Mouse (Mus musculus) lung, postnatal 0 days (tissue): ENCODE measurements around the gene Tmem9. TPM values are rescaled to one million over a fixed set of nuclear protein-coding genes. Genes with fewer than 3 reads are reported as not detected.

Experiments used
- ATAC-seq: fragments of 200-750 bp; cut with Nextera tagmentation; 2 replicates; pipeline ENCODE4 v1.8.0; 2017; ENCODE audit warnings: moderate library complexity
- DNase-seq: peaks from one replicate; pipeline ENCODE4 v3.0.0-alpha.2; 2016; ENCODE audit warnings: low spot score
- H3K27ac ChIP-seq: fragments of 300-500 bp; sonication (generic); 2 replicates; pipeline ENCODE4 v1.5.1; 2014; ENCODE audit warnings: antibody characterized with exemption, mild to moderate bottlenecking, low read length, mixed read lengths
- H3K27me3 ChIP-seq: fragments of 300-500 bp; sonication (generic); replicated peaks from 2 replicates; pipeline ENCODE4 v1.6.1; 2014; ENCODE audit warnings: low read length, mixed read lengths; ENCODE audit not compliant: insufficient read depth
- H3K36me3 ChIP-seq: fragments of 300-500 bp; sonication (generic); 2 replicates; pipeline ENCODE4 v1.6.1; 2014; ENCODE audit warnings: low read length, mixed read lengths; ENCODE audit not compliant: insufficient read depth
- H3K4me1 ChIP-seq: fragments of 300-500 bp; sonication (generic); 2 replicates; pipeline ENCODE4 v1.6.1; 2014; ENCODE audit warnings: antibody characterized with exemption, low read depth, low read length, mixed read lengths; ENCODE audit not compliant: insufficient read depth
- H3K4me2 ChIP-seq: fragments of 300-500 bp; sonication (generic); replicated peaks from 2 replicates; pipeline ENCODE4 v1.6.1; 2014; ENCODE audit warnings: low read depth, mild to moderate bottlenecking, low read length, moderate library complexity, mixed read lengths
- H3K4me3 ChIP-seq: fragments of 300-500 bp; sonication (generic); 2 replicates; pipeline ENCODE4 v1.5.1; 2014; ENCODE audit warnings: low read depth, low read length
- H3K9ac ChIP-seq: fragments of 300-500 bp; sonication (generic); replicated peaks from 2 replicates; pipeline ENCODE4 v1.6.1; 2014; ENCODE audit warnings: low read depth, mild to moderate bottlenecking
- H3K9me3 ChIP-seq: fragments of 300-500 bp; sonication (generic); 2 replicates; pipeline ENCODE4 v1.6.1; 2016; ENCODE audit warnings: low read length, mixed read lengths
- CTCF ChIP-seq: IDR thresholded peaks from 2 replicates; pipeline ENCODE4 v1.5.1; 2016; ENCODE audit warnings: antibody characterized with exemption, mild to moderate bottlenecking
- EP300 ChIP-seq: IDR thresholded peaks from 2 replicates; pipeline ENCODE4 v1.6.1; 2016; ENCODE audit warnings: antibody characterized with exemption, mild to moderate bottlenecking, control low read depth
- WGBS: fragments of 180-500 bp; shearing (Covaris S2); extraction: QIAGEN DNeasy Blood & Tissue Kit; methylation state at CpG from one replicate; pipeline ENCODE4 v1.1.7; 2014; 5-methylcytosine and 5-hydroxymethylcytosine counted together
- polyA plus RNA-seq: library from polyadenylated mRNA; unstranded; fragments of >200 nt; fragmentation: Nextera tagmentation; extraction: Ambion mirVana; gene quantifications from 2 replicates; pipeline ENCODE4 v1.2.1, GENCODE M21; 2015

Tmem9 gene
- polyA plus RNA-seq, 1 experiment from 2014 or later: 106 TPM

- TF ChIP-seq CTCF: no peak
- TF ChIP-seq EP300: no peak
- Histone ChIP-seq H3K27me3 (no peaks in the 10 kb centered on the region), H3K4me1 (no peaks in the 10 kb centered on the region), H3K9me3 (no peaks in the 10 kb centered on the region), H3K9ac (no peak overlapping the region), H3K4me3 (no peak overlapping the region), H3K27ac (no peak overlapping the region), H3K4me2 (no peak overlapping the region), H3K36me3 (no peaks in the 10 kb centered on the region)
- no peak for DNase-seq
- 88% methylated on average over 3 of the region's 3 CpGs for WGBS
- ATAC-seq: no peak
Measured at GRCm38 (mm10) chr1:135972576-135972975, 35.4 kb upstream of the Tmem9 start.

GRCm38 (mm10) chr1:135984105-135984504, 23.8 kb upstream of the Tmem9 start:
- H3K36me3 ChIP-seq: no peaks in the 10 kb centered on the region
- no peaks in the 10 kb centered on the region for H3K27me3 ChIP-seq
- 15% methylated on average over 5 of the region's 5 CpGs for WGBS
- H3K4me3 ChIP-seq: no peak overlapping the region
- H3K27ac ChIP-seq: no peak overlapping the region
- H3K4me1 ChIP-seq: no peaks in the 10 kb centered on the region
- TF ChIP-seq EP300 (no peak), CTCF (no peak)
- no peak overlapping the region for H3K9ac ChIP-seq
- DNase-seq (no peak), ATAC-seq (no peak)
- no peak overlapping the region for H3K4me2 ChIP-seq
- H3K9me3 ChIP-seq: no peaks in the 10 kb centered on the region

- H3K4me3 ChIP-seq: no peak overlapping the region
- no peak overlapping the region for H3K9ac ChIP-seq
- TF ChIP-seq CTCF (no peak), EP300 (no peak)
- DNase-seq: no peak
- no peak for ATAC-seq
- no peak overlapping the region for H3K4me2 ChIP-seq
- no peak overlapping the region for H3K27ac ChIP-seq
- H3K27me3 ChIP-seq: no peaks in the 10 kb centered on the region
- no peaks in the 10 kb centered on the region for H3K36me3 ChIP-seq
- no peaks in the 10 kb centered on the region for H3K4me1 ChIP-seq
- no peaks in the 10 kb centered on the region for H3K9me3 ChIP-seq
Measured at GRCm38 (mm10) chr1:135989876-135990275, 18.1 kb upstream of the Tmem9 start.

GRCm38 (mm10) chr1:135993470-135993869, 14.5 kb upstream of the Tmem9 start:
- no peaks in the 10 kb centered on the region for H3K36me3 ChIP-seq
- H3K27ac ChIP-seq: no peak overlapping the region
- H3K9ac ChIP-seq: no peak overlapping the region
- WGBS: 61% methylated on average over 4 of the region's 4 CpGs
- no peaks in the 10 kb centered on the region for H3K27me3 ChIP-seq
- no peak for DNase-seq
- TF ChIP-seq CTCF: no peak
- no peak for TF ChIP-seq EP300
- no peak overlapping the region for H3K4me2 ChIP-seq
- no peaks in the 10 kb centered on the region for H3K4me1 ChIP-seq
- ATAC-seq: no peak
- no peaks in the 10 kb centered on the region for H3K9me3 ChIP-seq
- no peak overlapping the region for H3K4me3 ChIP-seq

GRCm38 (mm10) chr1:135997537-135997936, 10.4 kb upstream of the Tmem9 start:
- 42% methylated on average over 7 of the region's 7 CpGs for WGBS
- Histone ChIP-seq H3K4me1 (no peaks in the 10 kb centered on the region), H3K4me3 (no peak overlapping the region), H3K9me3 (no peaks in the 10 kb centered on the region), H3K27ac (no peak overlapping the region), H3K36me3 (no peaks in the 10 kb centered on the region), H3K9ac (no peak overlapping the region), H3K4me2 (no peak overlapping the region), H3K27me3 (no peaks in the 10 kb centered on the region)
- ATAC-seq (no peak), DNase-seq (no peak)
- no peak for TF ChIP-seq CTCF

- H3K4me2 ChIP-seq: no peak overlapping the region
Measured at GRCm38 (mm10) chr1:135999720-136000287, 8.1 kb upstream of the Tmem9 start.

GRCm38 (mm10) chr1:136001438-136001837, 6.5 kb upstream of the Tmem9 start:
- Histone ChIP-seq H3K9me3 (no peaks in the 10 kb centered on the region), H3K4me2 (no peak overlapping the region), H3K36me3 (no peaks in the 10 kb centered on the region), H3K9ac (no peak overlapping the region), H3K27ac (no peak overlapping the region), H3K4me3 (no peak overlapping the region), H3K27me3 (no peaks in the 10 kb centered on the region), H3K4me1 (no peaks in the 10 kb centered on the region)
- TF ChIP-seq CTCF (no peak), EP300 (no peak)
- peak; percentile 68 for ATAC-seq
- DNase-seq: peak; percentile 48
- WGBS: 69% methylated on average over 2 of the region's 2 CpGs

More at GRCm38 (mm10) chr1:135999720-136000287, 8.1 kb upstream of the Tmem9 start:
- H3K36me3 ChIP-seq: no peaks in the 10 kb centered on the region
- no peaks in the 10 kb centered on the region for H3K4me1 ChIP-seq
- no peak overlapping the region for H3K27ac ChIP-seq
- H3K9me3 ChIP-seq: no peaks in the 10 kb centered on the region
- DNase-seq: no peak
- no peaks in the 10 kb centered on the region for H3K27me3 ChIP-seq
- no peak overlapping the region for H3K4me3 ChIP-seq
- ATAC-seq: no peak
- H3K9ac ChIP-seq: no peak overlapping the region
- WGBS: 48% methylated on average over 8 of the region's 8 CpGs
- TF ChIP-seq CTCF (no peak), EP300 (no peak)
